Mouse (Mus musculus) embryo, embryonic 10.5 days (tissue): ENCODE data around the gene Sumo1.
A peak's percentile ranks its signal among the peaks of the same experiment; 100 is the strongest.

Experiments used
- DNase-seq: peaks from one replicate; pipeline ENCODE4 v3.0.0-alpha.2; 2015; ENCODE audit warnings: low spot score

Sumo1 gene

GRCm38 (mm10) chr1:59593622-59594035 is 77.0 kb downstream of the Sumo1 start:
- no peak for DNase-seq

- no peak for DNase-seq
Observed at GRCm38 (mm10) chr1:59592876-59593275, 77.8 kb downstream of the Sumo1 start.

GRCm38 (mm10) chr1:59592359-59592758 is 78.3 kb downstream of the Sumo1 start:
- DNase-seq, result peak; percentile 38

- DNase-seq, result no peak
Observed at GRCm38 (mm10) chr1:59589271-59589670, 81.4 kb downstream of the Sumo1 start.

GRCm38 (mm10) chr1:59584656-59585410 is 85.8 kb downstream of the Sumo1 start:
- peak; percentile 86 for DNase-seq

- no peak for DNase-seq
Observed at GRCm38 (mm10) chr1:59580880-59581279, 89.8 kb downstream of the Sumo1 start.

- DNase-seq, result peak; percentile 59
Observed at GRCm38 (mm10) chr1:59580131-59580751, 90.4 kb downstream of the Sumo1 start.

GRCm38 (mm10) chr1:59579327-59579726 is 91.3 kb downstream of the Sumo1 start:
- DNase-seq, result peak; percentile 35

GRCm38 (mm10) chr1:59578770-59579169 is 91.9 kb downstream of the Sumo1 start:
- no peak for DNase-seq

- peak; percentile 52 for DNase-seq
Observed at GRCm38 (mm10) chr1:59574262-59575187, 96.1 kb downstream of the Sumo1 start.

GRCm38 (mm10) chr1:59573843-59574242 is 96.8 kb downstream of the Sumo1 start:
- DNase-seq, result no peak

GRCm38 (mm10) chr1:59571502-59571901 is 99.1 kb downstream of the Sumo1 start:
- no peak for DNase-seq

- no peak for DNase-seq
Observed at GRCm38 (mm10) chr1:59570767-59571166, 99.9 kb downstream of the Sumo1 start.

GRCm38 (mm10) chr1:59569301-59569700 is 101.3 kb downstream of the Sumo1 start:
- DNase-seq, result no peak

GRCm38 (mm10) chr1:59568283-59568682 is 102.4 kb downstream of the Sumo1 start:
- DNase-seq, result no peak

GRCm38 (mm10) chr1:59567521-59567920 is 103.1 kb downstream of the Sumo1 start:
- DNase-seq, result no peak

GRCm38 (mm10) chr1:59566926-59567325 is 103.7 kb downstream of the Sumo1 start:
- DNase-seq, result no peak

GRCm38 (mm10) chr1:59566281-59566680 is 104.4 kb downstream of the Sumo1 start:
- DNase-seq, result no peak

GRCm38 (mm10) chr1:59565804-59566203 is 104.8 kb downstream of the Sumo1 start:
- DNase-seq, result no peak

- no peak for DNase-seq
Observed at GRCm38 (mm10) chr1:59563581-59563980, 107.1 kb downstream of the Sumo1 start.

- no peak for DNase-seq
Observed at GRCm38 (mm10) chr1:59553708-59554107, 116.9 kb downstream of the Sumo1 start.

- DNase-seq, result no peak
Observed at GRCm38 (mm10) chr1:59550996-59551395, 119.6 kb downstream of the Sumo1 start.

GRCm38 (mm10) chr1:59550227-59550626 is 120.4 kb downstream of the Sumo1 start:
- no peak for DNase-seq
